Mouse (Mus musculus) lung, postnatal 0 days (tissue): ENCODE results near the gene Polk. TPM values are rescaled to one million over a fixed set of nuclear protein-coding genes. Genes with fewer than 3 reads are reported as not detected.

Experiments
- ATAC-seq: fragments of 200-750 bp; cut with Nextera tagmentation; 2 replicates; pipeline ENCODE4 v1.8.0; 2017; ENCODE audit warnings: moderate library complexity
- DNase-seq: peaks from one replicate; pipeline ENCODE4 v3.0.0-alpha.2; 2016; ENCODE audit warnings: low spot score
- H3K27ac ChIP-seq: fragments of 300-500 bp; sonication (generic); 2 replicates; pipeline ENCODE4 v1.5.1; 2014; ENCODE audit warnings: antibody characterized with exemption, mild to moderate bottlenecking, low read length, mixed read lengths
- H3K27me3 ChIP-seq: fragments of 300-500 bp; sonication (generic); replicated peaks from 2 replicates; pipeline ENCODE4 v1.6.1; 2014; ENCODE audit warnings: low read length, mixed read lengths; ENCODE audit not compliant: insufficient read depth
- H3K36me3 ChIP-seq: fragments of 300-500 bp; sonication (generic); 2 replicates; pipeline ENCODE4 v1.6.1; 2014; ENCODE audit warnings: low read length, mixed read lengths; ENCODE audit not compliant: insufficient read depth
- H3K4me1 ChIP-seq: fragments of 300-500 bp; sonication (generic); 2 replicates; pipeline ENCODE4 v1.6.1; 2014; ENCODE audit warnings: antibody characterized with exemption, low read depth, low read length, mixed read lengths; ENCODE audit not compliant: insufficient read depth
- H3K4me2 ChIP-seq: fragments of 300-500 bp; sonication (generic); replicated peaks from 2 replicates; pipeline ENCODE4 v1.6.1; 2014; ENCODE audit warnings: low read depth, mild to moderate bottlenecking, low read length, moderate library complexity, mixed read lengths
- H3K4me3 ChIP-seq: fragments of 300-500 bp; sonication (generic); 2 replicates; pipeline ENCODE4 v1.5.1; 2014; ENCODE audit warnings: low read depth, low read length
- H3K9ac ChIP-seq: fragments of 300-500 bp; sonication (generic); replicated peaks from 2 replicates; pipeline ENCODE4 v1.6.1; 2014; ENCODE audit warnings: low read depth, mild to moderate bottlenecking
- H3K9me3 ChIP-seq: fragments of 300-500 bp; sonication (generic); 2 replicates; pipeline ENCODE4 v1.6.1; 2016; ENCODE audit warnings: low read length, mixed read lengths
- CTCF ChIP-seq: IDR thresholded peaks from 2 replicates; pipeline ENCODE4 v1.5.1; 2016; ENCODE audit warnings: antibody characterized with exemption, mild to moderate bottlenecking
- EP300 ChIP-seq: IDR thresholded peaks from 2 replicates; pipeline ENCODE4 v1.6.1; 2016; ENCODE audit warnings: antibody characterized with exemption, mild to moderate bottlenecking, control low read depth
- WGBS: fragments of 180-500 bp; shearing (Covaris S2); extraction: QIAGEN DNeasy Blood & Tissue Kit; methylation state at CpG from one replicate; pipeline ENCODE4 v1.1.7; 2014; 5-methylcytosine and 5-hydroxymethylcytosine counted together
- polyA plus RNA-seq: library from polyadenylated mRNA; unstranded; fragments of >200 nt; fragmentation: Nextera tagmentation; extraction: Ambion mirVana; gene quantifications from 2 replicates; pipeline ENCODE4 v1.2.1, GENCODE M21; 2015

Polk gene
- polyA plus RNA-seq, 1 experiment from 2014 or later = 4.6 TPM

DNA sequence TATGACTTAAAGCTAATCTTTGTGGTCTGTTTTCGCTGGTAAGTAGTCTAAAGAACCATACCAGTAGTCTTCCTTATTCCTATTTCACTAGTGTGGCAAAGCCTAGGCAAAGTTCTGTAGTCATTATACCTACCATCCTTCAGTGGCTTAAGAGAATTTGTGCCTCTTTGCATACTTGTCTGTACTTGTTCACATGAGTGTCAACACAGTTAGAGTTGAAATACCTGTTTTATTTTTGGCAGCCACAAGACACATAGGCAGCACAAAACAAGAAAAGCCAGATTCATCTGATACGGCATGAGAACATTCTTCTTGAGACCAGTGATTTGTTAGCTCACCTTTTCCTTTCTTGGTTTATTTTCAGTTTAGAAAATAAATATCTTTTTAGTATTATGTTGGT is 31.8 kb upstream of the Polk start:
- WGBS = 72% methylated on average over 2 of the region's 2 CpGs
- peak; percentile 82 for DNase-seq
- TF ChIP-seq EP300 (peak; percentile 89), CTCF (no peak)
- peak; percentile 91 for ATAC-seq
- H3K36me3 ChIP-seq = no peaks in the 10 kb centered on the region
- H3K9ac ChIP-seq = no peak overlapping the region
- no peaks in the 10 kb centered on the region; the same call in 1 of the 2 replicates for H3K4me1 ChIP-seq
- no peak overlapping the region for H3K27ac ChIP-seq
- no peaks in the 10 kb centered on the region for H3K9me3 ChIP-seq
- H3K4me3 ChIP-seq = no peak overlapping the region
- no peak overlapping the region for H3K4me2 ChIP-seq
- H3K27me3 ChIP-seq = no peaks in the 10 kb centered on the region

- Histone ChIP-seq H3K4me1 (peaks cover 5% of the 10 kb centered on the region; the same call in 1 of the 2 replicates), H3K4me3 (no peak overlapping the region), H3K4me2 (no peak overlapping the region), H3K9me3 (no peaks in the 10 kb centered on the region), H3K27ac (no peak overlapping the region), H3K36me3 (no peaks in the 10 kb centered on the region), H3K27me3 (no peaks in the 10 kb centered on the region), H3K9ac (no peak overlapping the region)
- DNase-seq = no peak
- TF ChIP-seq CTCF = no peak
- no peak for TF ChIP-seq EP300
- WGBS = 56% methylated on average over 6 of the region's 6 CpGs
- ATAC-seq = 0 out of 2 replicates have a peak, but pooled peaks have one; percentile 11
These were observed 28.6 kb upstream of the Polk start for GRCm38 (mm10) chr13:96571016-96571361.

DNA sequence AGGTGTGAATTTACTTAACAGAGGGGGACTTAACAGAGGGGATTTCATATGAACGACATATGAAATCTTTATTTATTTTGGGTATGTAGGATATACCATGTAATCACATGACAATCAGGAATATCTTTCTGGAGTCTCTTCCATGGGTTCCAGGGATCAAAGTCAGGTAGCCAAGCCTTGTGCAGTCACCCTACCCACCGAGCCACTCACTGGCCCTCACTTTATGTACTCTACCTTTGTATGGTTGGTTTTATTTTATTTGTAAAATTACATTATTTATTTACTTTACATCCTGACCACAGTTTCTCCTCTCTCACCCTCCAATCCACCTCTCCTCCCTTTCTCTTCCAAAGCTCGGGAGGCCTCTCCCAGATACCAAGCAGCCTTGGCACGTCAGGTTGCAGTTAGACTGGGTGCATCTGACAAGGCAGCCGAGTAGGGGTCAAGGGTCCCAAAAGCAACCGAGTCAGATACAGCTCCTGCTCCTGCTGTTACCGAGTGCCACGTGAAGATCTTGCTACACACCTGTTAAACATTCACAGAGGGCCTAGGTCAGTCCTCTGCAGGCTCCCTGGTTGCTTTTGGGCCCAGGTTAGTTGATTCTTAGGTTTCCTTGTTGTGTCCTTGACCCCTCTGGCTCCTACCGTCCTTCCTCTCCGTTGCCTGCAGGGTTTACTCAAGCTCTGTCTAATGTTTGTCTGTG is 28.1 kb upstream of the Polk start:
- TF ChIP-seq CTCF = no peak
- TF ChIP-seq EP300 = no peak
- H3K4me3 ChIP-seq = no peak overlapping the region
- no peaks in the 10 kb centered on the region for H3K36me3 ChIP-seq
- peaks cover 5% of the 10 kb centered on the region; the same call in 1 of the 2 replicates for H3K4me1 ChIP-seq
- 31% methylated on average over 10 of the region's 10 CpGs for WGBS
- H3K9ac ChIP-seq = no peak overlapping the region
- H3K4me2 ChIP-seq = no peak overlapping the region
- DNase-seq = no peak
- H3K27ac ChIP-seq = no peak overlapping the region
- ATAC-seq = peak; percentile 40
- no peaks in the 10 kb centered on the region for H3K9me3 ChIP-seq
- H3K27me3 ChIP-seq = no peaks in the 10 kb centered on the region

- Histone ChIP-seq H3K4me3 (no peak overlapping the region), H3K4me1 (peaks cover 5% of the 10 kb centered on the region; the same call in 1 of the 2 replicates), H3K36me3 (no peaks in the 10 kb centered on the region), H3K9me3 (no peaks in the 10 kb centered on the region), H3K27me3 (no peaks in the 10 kb centered on the region), H3K4me2 (no peak overlapping the region), H3K27ac (no peak overlapping the region), H3K9ac (no peak overlapping the region)
- no peak for TF ChIP-seq CTCF
- no peak for TF ChIP-seq EP300
- no peak for ATAC-seq
- DNase-seq = no peak
- WGBS = 53% methylated on average over 6 of the region's 6 CpGs
These were observed 25.6 kb upstream of the Polk start for GRCm38 (mm10) chr13:96567977-96568376.

DNA sequence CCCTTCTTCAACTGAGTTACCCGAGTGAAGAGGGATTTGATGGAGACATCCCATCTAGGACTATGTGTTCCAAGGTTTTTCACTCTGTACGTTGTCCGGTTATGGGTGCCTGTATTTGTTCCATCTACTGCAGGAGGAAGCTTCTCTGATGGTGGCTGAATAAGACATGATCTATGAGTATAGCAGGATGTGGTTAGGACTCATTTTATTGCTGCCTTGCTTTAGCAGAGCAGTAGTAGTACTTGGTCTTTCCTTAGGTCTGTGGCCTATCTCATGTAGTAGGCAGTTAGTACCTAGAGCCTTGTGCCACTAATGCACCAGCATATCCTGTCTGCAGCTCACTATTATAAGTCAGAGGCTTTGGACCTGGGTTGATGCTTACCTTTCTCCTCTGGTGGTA is 12.7 kb upstream of the Polk start:
- no peak for ATAC-seq
- Histone ChIP-seq H3K27ac (no peak overlapping the region), H3K36me3 (no peaks in the 10 kb centered on the region), H3K9me3 (no peaks in the 10 kb centered on the region), H3K4me1 (no peaks in the 10 kb centered on the region; the same call in 1 of the 2 replicates), H3K9ac (no peak overlapping the region), H3K4me3 (no peak overlapping the region), H3K4me2 (no peak overlapping the region), H3K27me3 (no peaks in the 10 kb centered on the region)
- WGBS = 96% methylated on average over 3 of the region's 3 CpGs
- DNase-seq = no peak
- TF ChIP-seq EP300 = no peak
- no peak for TF ChIP-seq CTCF

DNA sequence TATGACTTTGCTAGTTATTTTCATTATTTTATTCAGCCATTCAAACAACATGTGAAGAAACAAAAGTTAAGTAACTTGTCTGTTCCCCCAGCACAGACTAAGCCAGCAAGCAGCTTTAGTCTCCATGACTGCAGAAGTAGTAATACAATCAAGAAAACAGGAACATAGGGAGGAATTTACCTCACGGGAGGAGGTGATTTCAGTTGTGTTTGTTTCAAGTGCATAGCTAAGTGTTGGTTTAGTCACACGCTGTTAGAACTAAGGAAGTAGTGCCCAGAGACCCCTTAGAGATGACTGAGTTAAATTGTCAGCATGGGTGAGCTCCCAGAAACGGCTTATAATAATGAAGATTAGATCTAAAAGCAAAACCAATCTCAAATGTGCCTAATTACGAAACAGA is 5.6 kb upstream of the Polk start:
- H3K27ac ChIP-seq = no peak overlapping the region
- H3K36me3 ChIP-seq = no peaks in the 10 kb centered on the region
- no peak overlapping the region for H3K9ac ChIP-seq
- no peaks in the 10 kb centered on the region for H3K9me3 ChIP-seq
- peak overlapping the region; percentile 30; the same call in 1 of the 2 replicates for H3K4me2 ChIP-seq
- peaks cover 3% of the 10 kb centered on the region; the same call in 1 of the 2 replicates for H3K4me1 ChIP-seq
- H3K27me3 ChIP-seq = no peaks in the 10 kb centered on the region
- DNase-seq (peak; percentile 74), ATAC-seq (peak; percentile 42)
- H3K4me3 ChIP-seq = no peak overlapping the region
- WGBS = 44% methylated on average over 4 of the region's 4 CpGs
- TF ChIP-seq CTCF = no peak
- TF ChIP-seq EP300 = no peak
